Mouse (Mus musculus) limb, embryonic 15.5 days (tissue): Measurements from ENCODE around the gene Sept3. TPM values are rescaled to one million over a fixed set of nuclear protein-coding genes. Genes with fewer than 3 reads are reported as not detected.

ENCODE experiments used
- ATAC-seq: fragments of 200-750 bp; cut with Nextera tagmentation; 2 replicates; pipeline ENCODE4 v1.8.0; 2017; ENCODE audit warnings: low read depth, moderate TSS enrichment; ENCODE audit not compliant: insufficient number of reproducible peaks, low FRiP score, low TSS enrichment
- H3K27ac ChIP-seq: fragments of 300-500 bp; sonication (generic); 2 replicates; pipeline ENCODE4 v1.5.1; 2015; ENCODE audit warnings: moderate library complexity, mild to moderate bottlenecking, inconsistent platforms
- H3K27me3 ChIP-seq: fragments of 300-500 bp; sonication (generic); 2 replicates; pipeline ENCODE4 v1.6.1; 2015; ENCODE audit warnings: inconsistent platforms
- H3K36me3 ChIP-seq: fragments of 300-500 bp; sonication (generic); 2 replicates; pipeline ENCODE4 v1.6.1; 2015; ENCODE audit warnings: inconsistent platforms
- H3K4me1 ChIP-seq: fragments of 300-500 bp; sonication (generic); 2 replicates; pipeline ENCODE4 v1.6.1; 2015; ENCODE audit warnings: inconsistent platforms
- H3K4me2 ChIP-seq: fragments of 300-500 bp; sonication (generic); 2 replicates; pipeline ENCODE4 v1.6.1; 2015; ENCODE audit warnings: mild to moderate bottlenecking, inconsistent platforms
- H3K4me3 ChIP-seq: fragments of 300-500 bp; sonication (generic); 2 replicates; pipeline ENCODE4 v1.5.1; 2015; ENCODE audit warnings: mild to moderate bottlenecking, inconsistent platforms
- H3K9ac ChIP-seq: fragments of 300-500 bp; sonication (generic); 2 replicates; pipeline ENCODE4 v1.6.1; 2015; ENCODE audit warnings: inconsistent platforms
- H3K9me3 ChIP-seq: fragments of 300-500 bp; sonication (generic); 2 replicates; pipeline ENCODE4 v1.6.1; 2016; ENCODE audit warnings: inconsistent platforms
- WGBS: fragments of 180-500 bp; shearing (Covaris S2); methylation state at CpG from one replicate; pipeline ENCODE4 v1.1.7; 2015; 5-methylcytosine and 5-hydroxymethylcytosine counted together
- polyA plus RNA-seq: library from polyadenylated mRNA; unstranded; fragments of >200 nt; fragmentation: Nextera tagmentation; extraction: Ambion mirVana; gene quantifications from 2 replicates; pipeline ENCODE4 v1.2.1, GENCODE M21; 2015

The Sept3 gene
- 5.5 and 8.4 TPM in 2 replicates for polyA plus RNA-seq

- Histone ChIP-seq H3K4me2 (peak within 1 kb of the TSS; percentile 99), H3K9me3 (no peaks in the 10 kb centered on the region), H3K4me3 (peak within 1 kb of the TSS; percentile 58), H3K27ac (no peak within 1 kb of the TSS), H3K9ac (peak within 1 kb of the TSS; percentile 61), H3K4me1 (peaks cover 21% of the 10 kb centered on the region), H3K27me3 (peaks cover 45% of the 10 kb centered on the region), H3K36me3 (no peaks in the 10 kb centered on the region)
- no peak for ATAC-seq
- 23% methylated on average over 6 of the region's 6 CpGs for WGBS
Observed at GRCm38 (mm10) chr15:82274593-82274926, at the start of gene Sept3. Sept3 (plus strand) TSS chr15:82274893.

- H3K4me2 ChIP-seq, result no peak overlapping the region
- H3K27ac ChIP-seq, result no peak overlapping the region
- no peaks in the 10 kb centered on the region for H3K9me3 ChIP-seq
- peaks cover 13% of the 10 kb centered on the region for H3K4me1 ChIP-seq
- no peak for ATAC-seq
- no peaks in the 10 kb centered on the region for H3K36me3 ChIP-seq
- H3K27me3 ChIP-seq, result peaks cover 33% of the 10 kb centered on the region
- WGBS, result 81% methylated on average over 5 of the region's 5 CpGs
- H3K9ac ChIP-seq, result no peak overlapping the region
- no peak overlapping the region for H3K4me3 ChIP-seq
Observed at GRCm38 (mm10) chr15:82225769-82226168, 48.9 kb upstream of the Sept3 start.

- Histone ChIP-seq H3K27me3 (peaks cover 11% of the 10 kb centered on the region), H3K36me3 (0 out of 2 replicates have a peak, but pooled peaks cover 5% of the 10 kb centered on the region), H3K4me1 (peaks cover 7% of the 10 kb centered on the region; the same call in 1 of the 2 replicates), H3K27ac (no peak overlapping the region), H3K4me2 (no peak overlapping the region), H3K9me3 (no peaks in the 10 kb centered on the region), H3K9ac (no peak overlapping the region), H3K4me3 (no peak overlapping the region)
- ATAC-seq, result no peak
- 24% methylated on average over 11 of the region's 11 CpGs for WGBS
Observed at GRCm38 (mm10) chr15:82229542-82230045, 45.1 kb upstream of the Sept3 start.

- Histone ChIP-seq H3K4me2 (no peak overlapping the region), H3K9ac (no peak overlapping the region), H3K9me3 (no peaks in the 10 kb centered on the region), H3K4me1 (peaks cover 5% of the 10 kb centered on the region; the same call in 1 of the 2 replicates), H3K27ac (no peak overlapping the region), H3K36me3 (0 out of 2 replicates have a peak, but pooled peaks cover 5% of the 10 kb centered on the region), H3K4me3 (no peak overlapping the region), H3K27me3 (peaks cover 6% of the 10 kb centered on the region; the same call in 1 of the 2 replicates)
- no peak for ATAC-seq
- 72% methylated on average over 6 of the region's 6 CpGs for WGBS
Observed at GRCm38 (mm10) chr15:82230098-82230611, 44.5 kb upstream of the Sept3 start.

- 85% methylated on average over 4 of the region's 4 CpGs for WGBS
- no peak for ATAC-seq
- Histone ChIP-seq H3K9me3 (no peaks in the 10 kb centered on the region), H3K4me1 (peaks cover 9% of the 10 kb centered on the region; the same call in 1 of the 2 replicates), H3K4me3 (no peak overlapping the region), H3K27ac (no peak overlapping the region), H3K4me2 (no peak overlapping the region), H3K36me3 (0 out of 2 replicates have a peak, but pooled peaks cover 5% of the 10 kb centered on the region), H3K9ac (no peak overlapping the region), H3K27me3 (no peaks in the 10 kb centered on the region)
Observed at GRCm38 (mm10) chr15:82231100-82231499, 43.6 kb upstream of the Sept3 start.

- H3K4me1 ChIP-seq, result peaks cover 9% of the 10 kb centered on the region; the same call in 1 of the 2 replicates
- no peaks in the 10 kb centered on the region for H3K27me3 ChIP-seq
- no peak overlapping the region for H3K27ac ChIP-seq
- H3K9ac ChIP-seq, result no peak overlapping the region
- no peak for ATAC-seq
- 56% methylated on average over 11 of the region's 11 CpGs for WGBS
- no peaks in the 10 kb centered on the region for H3K9me3 ChIP-seq
- no peak overlapping the region for H3K4me2 ChIP-seq
- H3K4me3 ChIP-seq, result no peak overlapping the region
- H3K36me3 ChIP-seq, result 0 out of 2 replicates have a peak, but pooled peaks cover 5% of the 10 kb centered on the region
Observed at GRCm38 (mm10) chr15:82231591-82232378, 42.9 kb upstream of the Sept3 start.

GRCm38 (mm10) chr15:82232651-82233050, 42.0 kb upstream of the Sept3 start:
- Histone ChIP-seq H3K4me2 (no peak overlapping the region), H3K9ac (no peak overlapping the region), H3K36me3 (0 out of 2 replicates have a peak, but pooled peaks cover 5% of the 10 kb centered on the region), H3K27ac (no peak overlapping the region), H3K4me3 (no peak overlapping the region), H3K9me3 (no peaks in the 10 kb centered on the region), H3K4me1 (peaks cover 9% of the 10 kb centered on the region; the same call in 1 of the 2 replicates), H3K27me3 (no peaks in the 10 kb centered on the region)
- 70% methylated on average over 4 of the region's 4 CpGs for WGBS
- ATAC-seq, result no peak

GRCm38 (mm10) chr15:82235661-82236060, 39.0 kb upstream of the Sept3 start:
- Histone ChIP-seq H3K9me3 (no peaks in the 10 kb centered on the region), H3K36me3 (0 out of 2 replicates have a peak, but pooled peaks cover 12% of the 10 kb centered on the region), H3K4me2 (no peak overlapping the region), H3K4me1 (peaks cover 9% of the 10 kb centered on the region; the same call in 1 of the 2 replicates), H3K27ac (no peak overlapping the region), H3K4me3 (no peak overlapping the region), H3K27me3 (no peaks in the 10 kb centered on the region), H3K9ac (no peak overlapping the region)
- ATAC-seq, result no peak
- WGBS, result 69% methylated on average over 10 of the region's 10 CpGs

GRCm38 (mm10) chr15:82236565-82236964, 38.1 kb upstream of the Sept3 start:
- WGBS, result 18% methylated on average over 5 of the region's 5 CpGs
- H3K27me3 ChIP-seq, result no peaks in the 10 kb centered on the region
- no peak overlapping the region for H3K4me3 ChIP-seq

GRCm38 (mm10) chr15:82243311-82243710, 31.4 kb upstream of the Sept3 start:
- H3K4me2 ChIP-seq, result peak overlapping the region; percentile 96
- H3K4me3 ChIP-seq, result peak overlapping the region; percentile 92
- H3K9me3 ChIP-seq, result no peaks in the 10 kb centered on the region
- WGBS, result 74% methylated on average over 3 of the region's 3 CpGs
- 0 out of 2 replicates have a peak, but pooled peaks cover 6% of the 10 kb centered on the region for H3K36me3 ChIP-seq
- H3K9ac ChIP-seq, result peak overlapping the region; percentile 47
- no peaks in the 10 kb centered on the region for H3K27me3 ChIP-seq
- no peak overlapping the region for H3K27ac ChIP-seq
- ATAC-seq, result no peak
- peaks cover 7% of the 10 kb centered on the region for H3K4me1 ChIP-seq

More at GRCm38 (mm10) chr15:82236565-82236964, 38.1 kb upstream of the Sept3 start:
- ATAC-seq, result peak; percentile 33; the same call in 1 of the 2 replicates
- no peaks in the 10 kb centered on the region for H3K9me3 ChIP-seq
- H3K4me1 ChIP-seq, result peaks cover 7% of the 10 kb centered on the region; the same call in 1 of the 2 replicates
- 0 out of 2 replicates have a peak, but pooled peaks cover 12% of the 10 kb centered on the region for H3K36me3 ChIP-seq
- H3K9ac ChIP-seq, result no peak overlapping the region
- H3K4me2 ChIP-seq, result no peak overlapping the region
- H3K27ac ChIP-seq, result no peak overlapping the region

GRCm38 (mm10) chr15:82243742-82244114, 31.0 kb upstream of the Sept3 start:
- Histone ChIP-seq H3K36me3 (0 out of 2 replicates have a peak, but pooled peaks cover 6% of the 10 kb centered on the region), H3K27me3 (no peaks in the 10 kb centered on the region), H3K4me1 (peaks cover 7% of the 10 kb centered on the region), H3K9ac (peak overlapping the region; percentile 47), H3K9me3 (no peaks in the 10 kb centered on the region), H3K27ac (0 out of 2 replicates have a peak overlapping the region, but pooled peaks have one; percentile 84), H3K4me3 (peak overlapping the region; percentile 92), H3K4me2 (peak overlapping the region; percentile 96)
- ATAC-seq, result peak; percentile 21; the same call in 1 of the 2 replicates
- WGBS, result 2% methylated on average over 12 of the region's 12 CpGs
